Mouse (Mus musculus) ovary, postnatal 36 days (tissue): ENCODE results near the gene Dnajc9.

Experiments
- DNase-seq: peaks from one replicate; pipeline ENCODE4 v3.0.0; 2022; ENCODE audit warnings: low spot score, mixed read lengths

Gene Dnajc9

GRCm38 (mm10) chr14:20363230-20363629 lies 25.5 kb downstream of the Dnajc9 start:
- DNase-seq, result no peak

DNA sequence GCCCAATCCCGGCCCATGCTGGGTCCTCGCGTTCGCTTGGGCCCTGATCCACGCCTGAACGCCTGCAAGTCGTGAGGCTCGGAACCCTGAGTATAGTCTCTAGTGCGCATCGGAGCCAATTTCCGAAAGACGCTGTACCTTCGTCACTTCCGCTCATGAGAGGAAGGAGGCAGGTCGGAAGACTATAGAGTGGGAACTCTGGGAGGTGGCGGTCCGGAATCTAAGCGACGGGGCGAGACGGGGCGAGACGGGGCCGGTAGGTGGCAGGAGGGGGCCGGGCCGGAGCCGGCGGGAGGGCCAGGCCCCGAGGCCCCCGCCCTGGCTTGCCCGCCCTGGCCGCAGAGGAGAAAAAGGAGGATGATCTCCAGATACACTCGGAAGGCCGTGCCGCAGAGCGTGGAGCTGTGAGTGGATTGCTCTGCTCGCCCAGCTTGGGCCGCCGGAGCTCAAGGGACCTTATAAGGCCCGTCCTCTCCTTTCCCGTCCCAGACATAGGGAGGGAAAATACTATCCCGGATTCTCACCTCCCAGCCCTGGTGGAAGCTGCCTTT lies 40.6 kb downstream of the Dnajc9 start, which contains the start of the genes Ecd and Fam149b:
Gene Ecd, minus strand, starts transcription at position 131 of the 551 bp plus-strand sequence.
Gene Fam149b, plus strand, starts transcription at position 172 of the 551 bp plus-strand sequence.
- peak; percentile 90 for DNase-seq

- DNase-seq, result no peak
Measured at GRCm38 (mm10) chr14:20347441-20347990, 41.2 kb downstream of the Dnajc9 start.

GRCm38 (mm10) chr14:20345885-20346284 lies 42.8 kb downstream of the Dnajc9 start:
- no peak for DNase-seq

- DNase-seq, result no peak
Measured at GRCm38 (mm10) chr14:20340866-20341265, 47.8 kb downstream of the Dnajc9 start.

DNA sequence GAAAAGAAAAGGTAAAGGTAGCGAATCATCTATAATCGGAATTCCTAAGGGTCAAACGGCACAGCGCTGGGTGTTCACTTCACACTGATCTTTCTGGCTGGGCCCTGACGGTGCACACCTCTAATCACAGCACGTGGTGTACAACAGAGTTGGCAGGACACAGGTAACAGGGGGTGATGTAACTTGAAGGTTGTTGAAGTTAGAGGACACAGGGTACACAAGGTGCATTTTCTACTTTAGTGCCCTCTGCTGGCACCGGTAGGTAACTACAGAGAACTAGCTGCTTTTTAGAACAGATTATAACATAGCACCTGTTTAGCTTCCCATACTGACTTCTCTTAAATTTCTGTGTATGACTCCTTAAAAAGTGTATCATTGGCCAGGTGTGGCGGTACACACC lies 48.6 kb downstream of the Dnajc9 start:
- DNase-seq, result no peak

DNA sequence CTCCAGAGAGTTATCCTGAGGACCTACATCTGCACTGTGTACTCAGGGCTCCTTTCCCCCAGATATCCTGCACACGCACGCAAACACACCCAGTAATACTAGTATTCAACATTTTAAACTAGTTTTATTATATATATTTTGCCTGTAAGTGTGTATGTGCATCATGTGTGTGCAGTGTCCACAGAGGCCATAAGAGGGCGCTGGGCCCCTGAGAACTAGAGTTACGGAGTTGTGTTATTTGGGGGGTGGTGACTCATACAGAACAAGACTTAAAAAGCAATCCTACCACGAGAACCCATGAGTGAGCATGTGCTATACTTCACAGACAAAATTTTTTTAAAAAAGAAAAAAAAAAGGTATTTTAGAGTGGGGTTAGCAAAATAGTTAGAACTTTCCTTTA lies 49.3 kb downstream of the Dnajc9 start:
- DNase-seq, result no peak
